Mouse (Mus musculus) stomach, postnatal 0 days (tissue): ENCODE results near the gene 2510009E07Rik.

Experiments
- CTCF ChIP-seq: IDR thresholded peaks from 2 replicates; pipeline ENCODE4 v1.5.1; 2016; ENCODE audit warnings: antibody characterized with exemption, low read depth, mild to moderate bottlenecking, moderate library complexity
- EP300 ChIP-seq: optimal IDR thresholded peaks from 2 replicates; pipeline ENCODE3; 2016; ENCODE audit warnings: antibody characterized with exemption

GRCm38 (mm10) chr16:21606249-21607020, 88.0 kb downstream of the 2510009E07Rik start:
- TF ChIP-seq CTCF (no peak), EP300 (no peak)
